Mouse (Mus musculus): Measurements from ENCODE around the gene Pou2f1.
A peak's percentile ranks its signal among the peaks of the same experiment; 100 is the strongest.

Pou2f1 gene

DNA sequence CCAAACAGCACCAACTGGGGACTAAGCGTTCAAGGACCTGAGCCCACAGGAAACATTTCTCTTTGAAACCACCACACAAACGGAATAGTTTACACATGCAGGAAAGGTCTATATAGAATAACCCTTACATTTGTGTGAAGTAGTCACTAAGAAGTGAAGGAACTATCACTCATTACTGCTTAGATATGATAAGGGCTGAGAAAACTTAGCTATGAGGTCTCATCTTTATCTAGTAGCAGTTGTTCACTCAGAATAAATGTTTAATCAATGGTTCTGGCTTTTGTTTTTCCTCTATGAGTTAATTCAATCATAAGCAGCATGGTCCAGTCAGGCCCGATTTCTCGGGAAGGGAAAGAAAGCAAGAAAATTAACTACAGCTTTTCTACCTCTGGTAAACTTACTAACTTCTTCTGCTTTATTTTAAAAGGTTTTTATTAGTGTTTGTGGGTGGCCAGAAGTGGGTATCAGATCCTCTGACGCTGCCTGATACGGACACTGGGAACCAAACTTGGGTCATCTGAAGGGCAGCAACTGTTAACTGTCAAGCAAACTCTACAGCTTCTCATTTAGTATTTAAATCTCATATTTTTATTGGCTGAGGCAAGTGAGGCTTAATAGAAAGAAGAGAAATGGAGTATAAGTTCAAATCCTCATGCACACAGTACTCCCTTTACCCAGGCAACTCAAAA is 40.7 kb downstream of the Pou2f1 start:
- DNase-seq (ENCODE audit: low read depth, low spot score), result no peak

GRCm38 (mm10) chr1:165958159-165958558 is 44.3 kb downstream of the Pou2f1 start:
- DNase-seq (ENCODE audit: low read depth, low spot score), result no peak

GRCm38 (mm10) chr1:165948214-165948813 is 54.2 kb downstream of the Pou2f1 start:
- no peak for DNase-seq (ENCODE audit: low read depth, low spot score)

- DNase-seq (ENCODE audit: low read depth, low spot score), result no peak
Measured at GRCm38 (mm10) chr1:165943270-165943669, 59.2 kb downstream of the Pou2f1 start.

DNA sequence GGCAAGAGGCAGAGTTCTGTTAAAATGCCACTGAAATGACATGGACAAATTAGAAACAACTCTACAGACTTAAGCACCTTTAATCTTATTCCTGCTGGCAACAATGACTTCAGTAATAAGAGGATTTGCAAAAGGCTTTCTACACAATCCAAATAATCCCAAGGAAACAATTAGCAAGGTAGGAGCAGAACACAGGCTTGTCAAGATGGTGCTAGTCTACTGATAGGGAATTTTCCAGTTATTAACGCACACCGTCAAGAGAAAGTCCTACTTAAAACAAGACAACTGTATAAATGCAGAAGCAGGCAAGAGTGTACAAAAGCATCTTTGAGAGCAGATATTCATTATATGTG is 67.0 kb downstream of the Pou2f1 start:
- no peak for DNase-seq (ENCODE audit: low read depth, low spot score)

DNA sequence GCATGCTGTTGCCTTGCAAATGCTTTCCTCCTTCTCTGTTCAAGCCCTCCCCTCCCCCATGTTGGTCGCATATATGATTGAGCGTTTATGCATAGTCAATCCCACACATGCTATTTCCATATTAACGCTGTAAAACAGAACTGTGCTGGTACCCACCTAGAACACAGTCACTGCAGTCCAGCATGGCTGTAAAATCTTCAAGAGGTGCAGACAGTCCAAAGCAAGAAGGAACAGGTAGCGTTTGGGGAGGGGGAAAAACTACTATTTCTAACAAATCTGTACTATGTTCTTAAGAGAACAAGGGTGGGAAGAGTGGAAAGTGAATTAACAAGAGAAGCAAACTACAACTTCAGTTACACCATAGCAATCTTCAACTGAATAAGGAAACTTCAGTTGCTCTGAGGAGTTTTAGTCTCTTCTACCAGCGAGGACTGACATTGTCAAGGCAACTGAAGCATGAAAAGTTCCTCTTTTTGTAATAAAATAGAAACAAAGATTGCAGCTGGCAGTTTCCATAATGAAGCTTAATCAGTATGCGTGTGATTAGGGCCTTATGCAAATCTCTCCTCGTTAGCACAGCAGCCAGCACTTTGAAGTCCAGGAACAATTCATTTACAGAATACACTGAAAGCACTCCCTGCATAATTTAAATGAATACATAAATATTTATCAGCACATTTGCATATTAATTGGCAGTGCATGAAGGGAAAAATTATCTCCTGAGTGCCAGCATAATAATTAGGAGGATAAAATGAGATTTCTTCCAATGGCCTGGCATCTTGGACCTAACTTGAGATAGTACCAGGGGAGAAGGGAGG is 67.6 kb downstream of the Pou2f1 start:
- DNase-seq (ENCODE audit: low read depth, low spot score), result no peak

DNA sequence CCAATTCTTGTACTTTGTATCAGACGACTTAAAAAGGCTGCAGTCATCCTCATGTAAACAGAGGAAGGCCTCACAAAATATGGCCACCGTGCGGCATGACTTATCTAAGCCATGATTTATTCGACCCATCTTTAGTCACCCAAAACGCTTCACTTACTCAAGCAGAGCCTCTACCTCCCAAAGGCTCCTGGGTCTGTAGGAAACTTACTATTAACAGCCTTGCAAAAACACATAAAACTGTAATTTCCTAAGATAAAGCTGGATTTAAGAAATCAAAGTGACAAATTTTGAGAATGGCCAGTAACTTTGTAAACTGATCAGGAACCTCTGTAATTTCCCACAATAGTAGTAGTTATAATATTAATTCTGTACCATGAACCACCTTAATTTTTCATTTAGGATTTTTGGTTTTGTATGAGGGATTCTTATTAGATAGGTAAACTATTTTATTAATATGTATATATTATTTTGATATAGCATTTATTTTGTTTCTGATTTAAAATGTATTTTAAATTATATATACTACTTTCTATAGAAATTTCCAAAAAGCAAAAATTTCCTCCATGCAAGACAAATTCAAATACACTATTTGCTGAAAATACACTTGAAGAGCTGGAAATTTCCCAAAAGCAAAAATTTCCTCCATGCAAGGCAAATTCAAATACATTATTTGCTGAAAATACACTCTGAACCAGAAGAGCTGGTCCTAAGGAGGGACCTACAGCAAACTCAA is 68.4 kb downstream of the Pou2f1 start:
- DNase-seq (ENCODE audit: low read depth, low spot score), result no peak

- DNase-seq (ENCODE audit: low read depth, low spot score), result no peak
Measured at GRCm38 (mm10) chr1:165932842-165933241, 69.6 kb downstream of the Pou2f1 start.

- no peak for DNase-seq (ENCODE audit: low read depth, low spot score)
Measured at GRCm38 (mm10) chr1:165930510-165930909, 72.0 kb downstream of the Pou2f1 start.

- DNase-seq (ENCODE audit: low read depth, low spot score), result no peak
Measured at GRCm38 (mm10) chr1:165927507-165928279, 74.8 kb downstream of the Pou2f1 start.

GRCm38 (mm10) chr1:165925207-165925606 is 77.3 kb downstream of the Pou2f1 start:
- DNase-seq (ENCODE audit: low read depth, low spot score), result no peak

GRCm38 (mm10) chr1:165922488-165922887 is 80.0 kb downstream of the Pou2f1 start:
- no peak for DNase-seq (ENCODE audit: low read depth, low spot score)

GRCm38 (mm10) chr1:165921026-165921425 is 81.5 kb downstream of the Pou2f1 start:
- peak; percentile 16 for DNase-seq (ENCODE audit: low read depth, low spot score)

DNA sequence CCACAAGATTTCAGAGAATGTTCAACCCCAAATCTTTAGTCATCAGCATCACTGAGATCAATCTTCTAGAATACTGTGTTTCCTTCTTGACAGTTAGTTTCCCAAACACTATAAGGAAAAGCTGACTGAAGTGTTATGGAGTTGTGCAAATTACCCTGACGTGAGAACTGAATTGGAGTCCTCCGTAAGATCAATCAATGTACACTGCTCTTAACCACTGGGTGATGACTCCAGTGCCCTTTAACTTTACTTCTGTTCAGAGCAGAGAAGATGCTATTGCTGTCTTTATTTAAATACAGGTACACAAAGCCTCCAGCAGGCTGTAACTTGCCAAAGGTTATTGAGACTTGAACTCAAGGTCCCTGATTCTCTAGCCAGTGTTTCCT is 88.1 kb downstream of the Pou2f1 start:
- no peak for DNase-seq (ENCODE audit: low read depth, low spot score)

DNA sequence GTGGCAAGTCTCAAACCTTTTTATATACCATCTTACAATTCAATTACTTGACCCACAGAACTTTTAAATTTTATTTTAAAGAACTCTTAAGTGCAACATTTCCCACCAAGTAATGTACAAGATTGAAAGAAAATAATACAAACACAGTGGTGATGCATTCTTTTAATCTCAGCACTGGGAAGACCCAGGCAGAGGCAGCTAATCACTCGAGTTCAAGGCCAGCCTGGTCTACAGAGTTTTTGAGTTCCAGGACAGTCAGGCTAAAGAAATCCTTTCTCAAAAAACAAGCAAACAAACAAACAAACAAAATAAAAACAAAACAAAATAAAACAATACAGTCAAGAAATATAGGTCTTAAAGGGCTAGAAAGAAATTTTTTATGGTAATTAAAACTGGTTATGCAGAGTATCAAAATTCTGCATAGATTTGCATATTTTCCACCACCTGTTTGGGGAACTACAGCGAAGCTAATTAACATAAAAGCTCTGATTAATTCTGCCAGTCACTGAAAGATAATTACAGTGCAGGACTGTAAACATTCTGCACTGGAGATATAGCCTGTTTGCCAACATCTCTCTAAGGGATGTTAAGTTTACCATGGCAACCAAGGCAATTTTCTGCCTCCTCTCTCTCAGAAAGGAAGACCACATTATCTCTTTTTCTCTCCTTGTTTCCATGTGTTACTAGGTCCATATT is 88.6 kb downstream of the Pou2f1 start:
- DNase-seq (ENCODE audit: low read depth, low spot score), result no peak

DNA sequence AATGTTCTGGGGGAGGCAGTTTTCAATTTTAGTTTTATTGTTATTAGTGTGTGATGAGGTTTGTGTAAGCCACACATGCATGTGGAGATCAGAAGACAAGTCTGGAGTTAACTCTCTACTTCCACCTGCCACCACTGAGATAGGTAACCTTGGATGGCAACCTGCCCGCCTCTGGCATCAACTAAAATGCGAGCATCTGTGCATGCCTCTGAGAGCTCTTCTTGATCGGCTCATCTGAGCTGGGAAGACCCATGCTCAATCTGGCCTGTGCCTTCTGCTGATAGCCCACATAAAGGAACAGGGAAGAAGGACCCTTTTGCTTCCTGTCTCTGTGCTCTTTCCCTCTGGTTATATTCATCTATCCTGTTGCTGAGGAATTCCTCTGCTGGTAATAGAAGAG is 93.0 kb downstream of the Pou2f1 start:
- no peak for DNase-seq (ENCODE audit: low read depth, low spot score)

DNA sequence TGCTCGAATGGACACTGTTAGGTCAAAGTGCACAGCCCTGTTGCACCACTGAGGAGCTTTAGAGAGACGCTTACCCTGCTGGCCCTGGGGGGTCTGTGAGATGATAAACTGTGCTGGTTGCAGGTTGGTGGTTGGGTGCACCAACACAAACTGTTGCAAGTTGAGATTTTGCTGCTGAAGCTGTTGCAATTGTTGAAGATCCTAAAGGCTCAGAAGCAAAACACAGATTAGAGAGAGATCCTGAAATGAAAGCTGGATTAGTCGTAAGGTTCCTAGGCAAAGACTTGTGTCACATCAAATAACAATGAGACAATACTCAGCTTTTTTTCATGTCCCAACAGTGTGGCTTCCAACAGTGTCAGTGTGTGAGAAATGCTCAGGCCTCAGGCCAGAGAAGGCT is 93.7 kb downstream of the Pou2f1 start:
- no peak for DNase-seq (ENCODE audit: low read depth, low spot score)

DNA sequence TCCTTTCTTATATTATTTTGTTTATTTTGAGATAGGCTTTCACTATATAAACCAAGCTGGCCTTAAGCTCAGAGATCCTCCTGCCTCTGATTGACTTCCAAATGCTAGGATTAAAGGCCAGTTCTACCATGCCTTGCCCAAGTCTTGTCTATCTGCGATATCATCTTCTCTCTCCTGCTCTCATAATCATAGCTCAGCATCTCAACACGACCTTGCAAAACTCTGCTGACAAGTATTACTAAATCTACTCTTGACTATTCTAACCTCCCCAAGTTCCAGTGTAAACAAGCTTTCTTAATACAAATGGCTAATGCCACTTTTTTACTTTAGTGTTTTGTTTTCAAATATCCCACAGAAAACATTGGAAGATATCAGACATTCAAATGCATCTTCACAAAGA is 94.3 kb downstream of the Pou2f1 start:
- no peak for DNase-seq (ENCODE audit: low read depth, low spot score)

GRCm38 (mm10) chr1:165903596-165903995 is 98.9 kb downstream of the Pou2f1 start:
- no peak for DNase-seq (ENCODE audit: low read depth, low spot score)

DNA sequence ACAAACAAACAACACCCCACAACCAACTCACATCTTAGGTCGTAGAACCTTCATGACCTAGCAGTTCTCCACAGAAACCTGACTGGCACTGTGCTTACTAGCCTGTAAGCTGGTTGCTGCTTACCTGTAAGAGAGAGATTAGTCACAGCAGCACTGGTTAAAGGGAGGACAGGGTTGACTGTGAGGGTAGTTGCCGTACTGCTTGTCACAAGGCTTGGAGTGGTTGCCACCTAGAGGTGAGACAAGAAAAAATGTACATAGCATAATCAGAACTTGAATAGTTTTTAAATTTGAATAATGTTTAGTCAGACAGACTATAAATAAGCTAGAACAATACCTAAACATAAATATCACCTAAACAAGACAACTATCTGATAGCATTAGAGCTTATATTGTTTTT is 110.8 kb downstream of the Pou2f1 start:
- DNase-seq (ENCODE audit: low read depth, low spot score), result no peak
